Comparison of ENCODE assay signal across 23 mouse cellular contexts in genomic region chr5:98897946-98898345, GRCm38 (mm10). TPM values are rescaled to one million over a fixed set of nuclear protein-coding genes. Genes with fewer than 3 reads are reported as not detected.
DNase-seq lines count a peak whose midpoint lies in the region; TF ChIP-seq lines count a peak whose summit lies in the region.
"Had no signal": no experiment of that assay in that cellular context is flagged by ENCODE, and none has a peak within 500 bp of the region (broad histone marks: within the 10 kb centered on the region; RNA-seq: fewer than 3 reads in every experiment).

No protein-coding gene starts in this region.

- no peak for TF ChIP-seq CTCF in gastrocnemius, adult 2 months (IDR thresholded peaks at IDR 0.05)

- intact Hi-C loops in gastrocnemius, adult 2 months (cut with DNase I) = no loop called here
- intact Hi-C loops in heart, postnatal 14 days (cut with DNase I) = no loop called here

- DNase-seq in 3134 (ENCODE audit: extremely low read depth, insufficient read length, low spot score) (peak; percentile 16), 3T3-L1 (ENCODE audit: low read depth, low spot score) (peak; percentile 72), NIH3T3 (ENCODE audit: low read depth) (peak; percentile 78)
- no peak for DNase-seq in gastrocnemius, adult 2 months
- DNase-seq in adrenal gland, postnatal 4 days (ENCODE audit: low spot score in 2 of 2) = no peak
- DNase-seq in heart, postnatal 14 days = no peak
- DNase-seq: adrenal gland, adult 2 months; adrenal gland, adult 8-10 months; adrenal gland, postnatal 10 days; adrenal gland, postnatal 14 days; adrenal gland, postnatal 25 days; adrenal gland, postnatal 36 days; B cell, adult 2 months; cerebellum, adult 11 months; cerebellum, adult 11-12 months; cerebellum, adult 18-20 months; cerebellum, adult 2 months; cerebellum, adult 8-10 months; cerebellum, adult 9-10 months; cerebellum, adult 9-11 months had no signal

- H3K27ac ChIP-seq in gastrocnemius, adult 2 months = no peak overlapping the region

- no peak overlapping the region for H3K4me3 ChIP-seq in gastrocnemius, adult 2 months

RNA-seq across cellular contexts. Expression of gene Bmp3, which starts 43.7 kb away (rescaled TPM):
- total RNA-seq in gastrocnemius, adult 2 months (2021) = 1 to 10 TPM in 1 of 2 experiments, under 1 TPM in 1; 0.64 to 1.5 TPM
- total RNA-seq in adrenal gland, postnatal 4 days (2021) = 1 to 10 TPM; 3.3 to 5.3 TPM
- total RNA-seq in heart, postnatal 14 days (2021) = under 1 TPM; 0.24 to 0.31 TPM
- total RNA-seq: CH12.LX, ES-E14, MEL had no signal

Comparison
In these comparisons a context has a peak if more than half of its experiments do, and no peak if none do; other contexts are left out.
1. DNase-seq: peak in 3134 (single experiment), 3T3-L1 (single experiment) and NIH3T3 (single experiment); none in gastrocnemius, adult 2 months (single experiment), adrenal gland, postnatal 4 days (0 of 2) and heart, postnatal 14 days (0 of 2).